ENCODE assay signal across 9 mouse cellular contexts in genomic region chr8:48309191-48309987, GRCm38 (mm10).
DNase-seq lines count a peak whose midpoint lies in the region; ATAC-seq lines count a peak whose summit lies in the region.
"Had no signal": no experiment of that assay in that cellular context is flagged by ENCODE, and none has a peak within 500 bp of the region (broad histone marks: within the 10 kb centered on the region; RNA-seq: fewer than 3 reads in every experiment).

No protein-coding gene starts in this region.

- intact Hi-C loops in heart, postnatal 25 days (cut with DNase I) = no loop called here

- H3K27ac ChIP-seq in forebrain, embryonic 11.5 days (ENCODE audit: low read depth, low read length) = no peak overlapping the region; the same call in 1 of the 2 replicates
- H3K27ac ChIP-seq in intestine, embryonic 15.5 days = peak overlapping the region; percentile 57; the same call in 1 of the 2 replicates
- peak overlapping the region; percentile 57 for H3K27ac ChIP-seq in neural tube, embryonic 13.5 days (replicated peaks)

- no peaks in the 10 kb centered on the region; the same call in 1 of the 2 replicates for H3K36me3 ChIP-seq in forebrain, embryonic 11.5 days (ENCODE audit: control insufficient read depth, insufficient read depth, low read length)
- no peaks in the 10 kb centered on the region for H3K36me3 ChIP-seq in intestine, embryonic 15.5 days
- 0 out of 2 replicates have a peak, but pooled peaks cover 4% of the 10 kb centered on the region for H3K36me3 ChIP-seq in neural tube, embryonic 13.5 days

- H3K9ac ChIP-seq in forebrain, embryonic 11.5 days (ENCODE audit: low read length) = no peak overlapping the region
- no peak overlapping the region for H3K9ac ChIP-seq in intestine, embryonic 15.5 days
- H3K9ac ChIP-seq in neural tube, embryonic 13.5 days = no peak overlapping the region

- no peak overlapping the region for H3K4me2 ChIP-seq in forebrain, embryonic 11.5 days (ENCODE audit: low read depth, low read length, severe bottlenecking)
- H3K4me2 ChIP-seq in intestine, embryonic 15.5 days (replicated peaks) = no peak overlapping the region
- no peak overlapping the region for H3K4me2 ChIP-seq in neural tube, embryonic 13.5 days

- 46% methylated on average over 16 of the region's 16 CpGs for WGBS in forebrain, embryonic 11.5 days
- WGBS in intestine, embryonic 15.5 days = 47% methylated on average over 16 of the region's 16 CpGs
- WGBS in neural tube, embryonic 13.5 days = 51% methylated on average over 16 of the region's 16 CpGs

- peak; percentile 70 for ATAC-seq in forebrain, embryonic 11.5 days (replicated peaks; ENCODE audit: low FRiP score)
- ATAC-seq in intestine, embryonic 15.5 days = peak; percentile 43; the same call in 1 of the 2 replicates
- ATAC-seq in neural tube, embryonic 13.5 days (ENCODE audit: low read depth) = no peak

- no peak overlapping the region for H3K4me3 ChIP-seq in forebrain, embryonic 11.5 days (ENCODE audit: low read depth, low read length)
- no peak overlapping the region for H3K4me3 ChIP-seq in intestine, embryonic 15.5 days (replicated peaks)
- no peak overlapping the region for H3K4me3 ChIP-seq in neural tube, embryonic 13.5 days

- H3K27me3 ChIP-seq in forebrain, embryonic 11.5 days (ENCODE audit: control insufficient read depth, insufficient read depth, low read length) = no peaks in the 10 kb centered on the region
- no peaks in the 10 kb centered on the region for H3K27me3 ChIP-seq in intestine, embryonic 15.5 days (replicated peaks)
- no peaks in the 10 kb centered on the region for H3K27me3 ChIP-seq in neural tube, embryonic 13.5 days
- H3K27me3 ChIP-seq: CH12.LX had no signal

- peak; percentile 30 to 31 for DNase-seq in heart, adult 18-20 months
- no peak for DNase-seq in heart, postnatal 25 days (ENCODE audit: low spot score)
- no peak for DNase-seq in forebrain, embryonic 11.5 days (ENCODE audit: low spot score)
- no peak for DNase-seq in cerebellum, postnatal 36 days
- no peak for DNase-seq in layer of hippocampus, postnatal 36 days
- no peak for DNase-seq in urinary bladder, adult 2 months (ENCODE audit: low spot score)

- no peaks in the 10 kb centered on the region for H3K9me3 ChIP-seq in forebrain, embryonic 11.5 days (ENCODE audit: control insufficient read depth, low read length)
- no peaks in the 10 kb centered on the region for H3K9me3 ChIP-seq in intestine, embryonic 15.5 days
- no peaks in the 10 kb centered on the region for H3K9me3 ChIP-seq in neural tube, embryonic 13.5 days

- peaks cover 13% of the 10 kb centered on the region for H3K4me1 ChIP-seq in forebrain, embryonic 11.5 days (replicated peaks; ENCODE audit: control insufficient read depth, insufficient read depth, low read length)
- H3K4me1 ChIP-seq in intestine, embryonic 15.5 days (replicated peaks) = no peaks in the 10 kb centered on the region
- H3K4me1 ChIP-seq in neural tube, embryonic 13.5 days (replicated peaks) = peaks cover 51% of the 10 kb centered on the region

Comparison
In these comparisons a context has a peak if more than half of its experiments do, and no peak if none do; other contexts are left out.
1. DNase-seq: peak in heart, adult 18-20 months (2 of 2); none in heart, postnatal 25 days (single experiment), forebrain, embryonic 11.5 days (single experiment), cerebellum, postnatal 36 days (0 of 2), layer of hippocampus, postnatal 36 days (0 of 2) and urinary bladder, adult 2 months (single experiment).